Mouse (Mus musculus) limb, embryonic 11.5 days (tissue): Measurements from ENCODE around the gene Ckb. TPM values are rescaled to one million over a fixed set of nuclear protein-coding genes. Genes with fewer than 3 reads are reported as not detected.

Source experiments
- polyA plus RNA-seq: library from polyadenylated mRNA; unstranded; fragments of >200 nt; fragmentation: Nextera tagmentation; extraction: Ambion mirVana; gene quantifications from 2 replicates; pipeline ENCODE4 v1.2.1, GENCODE M21; 2014

Ckb gene
- polyA plus RNA-seq, 1 experiment from 2014 or later: 84.4 TPM

Other genes with a start within 250 kb of the Ckb start
- 3.1 and 5.5 TPM in 2 replicates for gene Tnfaip2, start 229.9 kb downstream of the Ckb start, polyA plus RNA-seq
- 11.4 and 13.8 TPM in 2 replicates for gene Gm266, start 186.5 kb downstream of the Ckb start, polyA plus RNA-seq
- 666 and 690 TPM in 2 replicates for gene Eif5, start 134.3 kb downstream of the Ckb start, polyA plus RNA-seq
- 65.4 and 65.7 TPM in 2 replicates for gene Mark3, start 97.8 kb downstream of the Ckb start, polyA plus RNA-seq
- 6.3 and 7.4 TPM in 2 replicates for gene Trmt61a, start 5.8 kb upstream of the Ckb start, polyA plus RNA-seq
- 56.8 and 58.2 TPM in 2 replicates for gene Bag5, start 40.9 kb upstream of the Ckb start, polyA plus RNA-seq
- gene Apopt1, start 40.9 kb upstream of the Ckb start, polyA plus RNA-seq: 55.1 and 61.1 TPM in 2 replicates
- 95.5 and 103 TPM in 2 replicates for gene Klc1, start 86.5 kb upstream of the Ckb start, polyA plus RNA-seq
- 22.7 and 26.0 TPM in 2 replicates for gene Xrcc3, start 141.5 kb upstream of the Ckb start, polyA plus RNA-seq
- 78.6 and 79.7 TPM in 2 replicates for gene Zfyve21, start 141.8 kb upstream of the Ckb start, polyA plus RNA-seq
- 6.5 and 6.6 TPM in 2 replicates for gene Ppp1r13b, start 235.8 kb upstream of the Ckb start, polyA plus RNA-seq